Mouse (Mus musculus) liver, embryonic 14.5 days (tissue): ENCODE data around the gene Efhb.

Source experiments
- CTCF ChIP-seq: IDR thresholded peaks from 2 replicates; pipeline ENCODE4 v1.5.1; 2016; ENCODE audit warnings: antibody characterized with exemption, low read depth, control low read depth
- EP300 ChIP-seq: IDR thresholded peaks from 2 replicates; pipeline ENCODE4 v1.6.1; 2016; ENCODE audit warnings: antibody characterized with exemption, low read depth

- TF ChIP-seq CTCF = peak; percentile 36; the same call in 1 of the 2 replicates
- TF ChIP-seq EP300 = no peak
These were observed 73.6 kb downstream of the Efhb start for GRCm38 (mm10) chr17:53389507-53389906.
